Mouse (Mus musculus) layer of hippocampus, adult 9-11 months (tissue): Measurements from ENCODE around the gene Hist1h2bg.
"Not testable (repeated sequence)": the region's sequence is repeated elsewhere in the genome, so short reads cannot be mapped to it uniquely, and the experiment has no call there.

Source experiments
- DNase-seq: peaks from one replicate; pipeline ENCODE4 v3.0.0; 2022

The Hist1h2bg gene

DNA sequence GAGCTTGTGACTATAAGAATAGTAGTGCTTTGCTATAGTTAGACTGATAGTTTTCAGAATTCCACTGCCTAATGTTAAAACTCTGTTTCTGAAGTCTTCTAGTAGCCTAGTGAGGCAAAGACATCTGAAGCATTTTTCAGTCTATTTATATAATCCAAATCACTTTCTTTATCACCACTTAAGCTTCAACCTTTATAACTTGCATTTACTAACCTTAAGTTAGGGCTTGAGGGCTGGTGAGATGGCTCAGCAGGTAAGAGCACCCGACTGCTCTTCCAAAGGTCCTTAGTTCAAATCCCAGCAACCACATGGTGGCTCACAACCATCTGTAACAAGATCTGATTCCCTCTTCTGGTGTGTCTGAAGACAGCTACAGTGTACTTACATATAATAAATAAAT lies 31.4 kb upstream of the Hist1h2bg start:
- not testable (repeated sequence) for DNase-seq

DNA sequence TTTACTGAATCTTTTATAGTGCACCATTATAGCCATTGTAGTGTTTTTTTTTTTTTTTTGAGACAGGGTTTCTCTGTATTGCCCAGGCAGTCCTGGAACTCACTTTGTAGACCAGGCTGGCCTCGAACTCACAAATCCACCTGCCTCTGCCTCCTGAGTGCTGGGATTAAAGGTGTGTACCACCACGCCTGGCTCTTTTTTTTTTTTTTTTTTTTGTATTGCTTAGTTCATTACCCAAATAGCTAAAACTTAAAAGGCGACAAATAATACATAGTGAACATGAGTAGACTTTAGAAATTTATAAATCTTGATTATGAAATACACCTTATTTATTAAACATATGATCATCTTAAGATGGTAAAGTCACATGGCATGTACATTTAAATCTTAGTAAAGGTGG lies 29.7 kb upstream of the Hist1h2bg start:
- DNase-seq: no peak

DNA sequence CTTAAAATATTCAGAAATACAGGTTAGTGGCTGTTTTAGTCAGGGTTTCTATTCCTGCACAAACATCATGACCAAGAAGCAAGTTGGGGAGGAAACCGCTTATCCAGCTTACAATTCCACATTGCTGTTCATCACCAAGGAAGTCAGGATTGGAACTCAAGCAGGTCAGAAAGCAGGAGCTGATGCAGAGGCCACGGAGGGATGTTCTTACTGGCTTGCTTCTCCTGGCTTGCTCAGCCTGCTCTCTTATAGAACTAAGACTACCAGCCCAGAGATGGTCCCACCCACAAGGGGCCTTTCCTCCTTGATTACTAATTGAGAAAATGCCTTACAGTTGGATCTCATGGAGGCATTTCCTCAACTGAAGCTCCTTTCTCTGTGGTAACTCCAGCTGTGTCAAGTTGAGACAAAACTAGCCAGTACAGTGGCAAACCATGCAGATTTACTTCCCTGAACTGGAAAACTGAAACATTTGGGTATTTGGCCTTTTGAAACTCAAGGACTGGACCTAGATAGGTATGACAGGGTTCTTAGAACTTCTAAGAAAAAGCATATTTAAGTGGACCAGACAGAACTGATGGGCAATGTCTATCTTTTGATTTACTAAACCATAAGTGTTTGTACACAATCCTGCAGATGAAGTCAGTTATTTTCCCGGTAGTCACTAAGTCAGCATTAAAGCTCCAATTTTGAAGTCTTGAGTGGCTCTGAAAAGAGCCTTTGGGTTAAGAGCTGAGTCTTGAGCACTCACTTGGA lies 28.8 kb upstream of the Hist1h2bg start:
- DNase-seq: not testable (repeated sequence)

DNA sequence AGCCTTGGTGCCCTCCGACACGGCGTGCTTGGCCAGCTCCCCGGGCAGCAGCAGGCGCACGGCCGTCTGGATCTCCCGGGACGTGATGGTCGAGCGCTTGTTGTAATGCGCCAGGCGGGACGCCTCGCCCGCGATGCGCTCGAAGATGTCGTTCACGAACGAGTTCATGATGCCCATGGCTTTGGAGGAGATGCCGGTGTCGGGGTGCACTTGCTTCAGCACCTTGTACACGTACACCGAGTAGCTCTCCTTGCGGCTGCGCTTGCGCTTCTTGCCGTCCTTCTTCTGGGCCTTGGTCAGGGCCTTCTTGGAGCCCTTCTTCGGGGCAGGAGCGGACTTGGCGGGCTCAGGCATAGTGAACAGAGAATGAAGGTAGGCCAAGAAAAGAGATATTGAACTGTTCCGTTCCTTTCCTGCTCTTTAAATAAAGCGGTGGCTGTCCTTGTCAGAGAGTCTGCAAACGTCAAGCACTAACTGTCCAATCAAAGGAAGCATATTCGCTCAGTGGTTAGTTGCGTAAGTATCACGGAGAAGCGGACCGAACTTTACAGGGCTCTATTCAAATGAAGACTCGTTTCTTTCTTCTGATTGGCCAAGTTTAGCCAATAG lies 28.1 kb upstream of the Hist1h2bg start, which contains the start of gene Hist1h2bh:
Hist1h2bh (minus strand) TSS at position 394 of the 609 bp plus-strand sequence.
- DNase-seq: peak; percentile 94

DNA sequence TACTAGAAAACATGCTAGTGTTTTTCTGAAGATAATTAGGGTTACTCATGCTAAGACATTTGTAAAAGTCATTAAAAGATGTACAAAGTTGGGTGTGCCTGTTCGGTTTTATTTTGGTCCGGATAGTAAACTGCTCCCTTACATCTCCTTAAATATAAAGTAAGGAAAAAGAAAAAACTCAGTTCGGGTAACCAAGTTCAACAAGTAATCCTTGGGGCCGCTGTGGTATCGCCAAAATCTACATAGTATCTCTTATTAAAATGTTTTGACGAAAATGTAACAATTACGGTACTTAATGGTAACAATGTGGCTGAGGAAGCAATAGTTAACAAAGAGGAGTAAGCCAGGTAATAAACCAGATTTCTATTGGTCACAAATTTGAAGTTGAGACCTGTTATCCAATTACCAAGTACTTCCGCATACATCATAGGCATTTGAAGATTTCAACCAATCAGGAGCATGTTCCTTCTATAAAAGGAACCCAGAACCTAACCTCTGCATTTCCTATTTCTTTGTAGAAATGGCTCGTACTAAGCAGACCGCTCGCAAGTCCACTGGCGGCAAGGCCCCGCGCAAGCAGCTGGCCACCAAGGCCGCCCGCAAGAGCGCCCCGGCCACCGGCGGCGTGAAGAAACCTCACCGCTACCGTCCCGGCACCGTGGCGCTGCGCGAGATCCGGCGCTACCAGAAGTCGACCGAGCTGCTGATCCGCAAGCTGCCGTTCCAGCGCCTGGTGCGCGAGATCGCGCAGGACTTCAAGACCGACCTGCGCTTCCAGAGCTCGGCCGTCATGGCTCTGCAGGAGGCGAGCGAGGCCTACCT lies 27.0 kb upstream of the Hist1h2bg start, which contains the start of gene Hist1h3f:
Hist1h3f (plus strand) TSS at position 88 of the 822 bp plus-strand sequence.
- DNase-seq: peak; percentile 85

DNA sequence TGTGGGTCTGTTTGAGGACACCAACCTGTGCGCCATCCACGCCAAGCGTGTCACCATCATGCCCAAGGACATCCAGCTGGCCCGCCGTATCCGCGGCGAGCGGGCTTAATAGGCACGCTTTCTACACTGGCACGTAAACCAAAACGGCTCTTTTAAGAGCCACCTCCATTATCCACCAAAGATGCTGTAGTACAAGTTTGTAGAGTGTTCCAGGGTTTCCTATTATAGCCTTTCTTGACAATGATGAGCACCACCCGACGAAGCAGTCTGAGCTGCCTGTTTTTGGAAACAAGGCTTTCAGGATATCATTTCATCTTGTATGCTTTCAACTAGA lies 26.4 kb upstream of the Hist1h2bg start:
- DNase-seq: not testable (repeated sequence)

DNA sequence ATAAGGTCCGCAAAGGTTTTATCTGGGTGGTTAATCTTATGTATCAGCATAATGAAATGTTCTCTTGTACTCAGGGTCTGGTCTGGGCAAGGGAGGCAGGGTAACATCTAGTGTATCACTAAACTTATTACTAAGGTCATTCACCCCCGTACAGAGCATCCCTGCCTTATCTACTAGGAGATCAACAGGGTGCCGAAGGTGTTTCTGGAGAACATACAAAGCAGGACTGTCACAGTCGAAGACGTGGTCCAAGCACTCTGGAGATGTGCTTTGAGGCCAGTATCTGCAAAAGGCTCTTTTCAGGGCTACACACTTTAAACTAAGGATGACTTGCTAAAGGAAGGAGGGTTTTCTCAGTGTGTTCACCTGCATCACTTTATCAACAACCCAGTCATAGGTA lies 24.5 kb upstream of the Hist1h2bg start:
- no peak for DNase-seq

DNA sequence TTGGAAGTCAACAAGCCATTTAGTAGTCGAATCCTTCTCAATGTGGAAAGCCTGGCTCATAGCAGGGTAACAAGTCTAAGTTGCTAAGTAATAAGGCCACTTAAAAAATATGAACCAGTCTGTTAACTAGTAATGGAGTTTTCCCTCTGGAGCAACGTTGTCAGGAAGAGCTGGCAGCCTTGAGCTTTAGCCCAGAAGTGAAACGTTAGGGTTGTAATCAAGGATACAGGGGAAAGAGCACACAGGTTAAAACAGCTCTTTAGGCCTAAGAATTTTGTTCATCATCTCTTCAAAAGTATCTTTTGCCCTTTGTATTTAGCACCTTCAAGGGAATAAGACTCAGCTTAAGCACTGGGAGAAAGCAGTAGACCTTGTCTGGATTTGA lies 20.4 kb upstream of the Hist1h2bg start:
- no peak for DNase-seq

DNA sequence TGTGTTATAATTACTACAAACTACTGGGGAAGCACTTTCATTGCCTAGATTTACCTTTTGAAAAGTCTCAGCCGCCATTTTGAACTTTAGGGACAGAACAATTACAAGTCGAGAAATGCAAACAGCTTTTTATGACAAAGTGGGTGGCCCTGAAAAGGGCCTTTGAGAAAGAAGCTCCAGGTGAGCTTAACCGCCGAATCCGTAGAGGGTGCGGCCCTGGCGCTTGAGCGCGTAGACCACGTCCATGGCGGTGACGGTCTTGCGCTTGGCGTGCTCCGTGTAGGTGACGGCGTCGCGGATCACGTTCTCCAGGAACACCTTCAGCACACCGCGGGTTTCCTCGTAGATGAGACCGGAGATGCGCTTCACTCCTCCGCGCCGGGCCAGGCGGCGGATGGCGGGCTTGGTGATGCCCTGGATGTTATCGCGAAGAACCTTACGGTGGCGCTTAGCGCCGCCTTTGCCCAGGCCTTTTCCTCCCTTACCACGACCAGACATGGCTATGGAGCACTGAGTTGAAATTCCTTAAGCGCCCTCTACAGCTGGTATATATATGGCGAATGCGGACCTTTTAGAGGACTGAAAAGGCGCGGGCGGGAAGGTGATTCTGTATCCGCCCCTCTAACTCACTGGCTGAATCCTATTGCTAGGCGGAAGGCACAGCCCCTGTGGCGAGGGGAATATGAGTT lies 19.9 kb upstream of the Hist1h2bg start, which contains the start of gene Hist1h4f:
Hist1h4f (minus strand) TSS at position 503 of the 689 bp plus-strand sequence.
- peak; percentile 94 for DNase-seq

DNA sequence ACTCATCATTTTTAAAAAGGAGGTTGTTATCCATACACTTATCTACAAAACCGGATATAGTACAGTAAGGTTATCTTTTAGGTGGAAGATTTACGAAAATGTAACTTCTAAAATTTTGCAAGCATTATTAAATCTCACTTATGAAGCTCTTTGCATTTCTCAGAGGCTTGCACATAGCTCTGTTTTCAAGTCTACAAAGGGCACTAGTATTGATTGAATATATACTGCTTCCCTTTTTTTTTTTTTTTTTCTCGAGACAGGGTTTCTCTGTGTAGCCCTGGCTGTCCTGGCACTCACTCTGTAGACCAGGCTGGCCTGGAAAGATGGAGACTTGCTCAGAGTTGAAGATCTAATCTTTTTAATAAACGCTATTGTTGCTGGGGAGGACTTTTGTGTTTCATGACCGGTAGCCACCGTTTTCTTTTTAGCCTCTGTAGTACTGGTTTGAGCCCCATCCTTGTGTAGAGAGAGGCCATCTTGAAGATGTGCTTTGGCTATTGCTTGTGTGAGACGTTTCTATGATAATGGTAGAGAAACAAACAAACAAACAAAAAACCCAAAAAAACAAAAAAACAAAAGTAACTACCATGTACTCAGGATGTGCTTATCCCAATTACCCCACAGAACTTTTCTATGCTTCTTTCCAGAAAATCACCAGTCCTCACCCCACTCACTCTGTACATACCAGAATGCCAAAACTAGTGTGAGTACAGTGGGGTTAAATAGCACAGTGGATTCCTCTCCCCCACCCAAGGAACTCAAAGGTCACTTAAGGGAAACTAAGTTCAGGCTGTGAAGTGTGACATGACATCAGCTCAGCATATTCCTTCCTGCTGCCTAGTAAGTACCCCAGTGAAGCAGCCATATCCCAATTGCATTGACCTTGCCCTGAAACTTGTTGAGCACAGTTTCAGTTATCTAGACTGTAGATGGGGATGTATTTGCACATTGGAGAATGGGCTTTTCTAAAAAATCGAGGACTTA lies 19.0 kb upstream of the Hist1h2bg start:
- no peak for DNase-seq

DNA sequence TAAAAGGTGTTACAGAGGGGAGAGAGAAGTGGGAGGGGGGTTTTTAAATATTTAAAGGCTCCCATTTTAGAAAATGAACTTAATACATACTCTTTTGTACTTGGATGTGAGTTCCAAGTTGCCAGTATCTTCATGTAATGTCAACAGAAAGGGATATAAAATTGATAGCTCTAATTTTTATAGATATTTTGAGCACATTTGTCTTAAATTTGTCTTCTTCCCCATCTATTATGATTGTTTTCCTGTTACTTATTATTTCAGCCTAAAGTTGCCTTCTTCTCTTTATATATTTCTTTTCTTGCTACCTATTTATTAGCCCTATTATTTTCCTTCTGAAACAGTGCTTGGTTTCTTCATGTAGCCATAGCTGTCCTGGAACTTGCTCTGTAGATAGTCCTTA lies 18.2 kb upstream of the Hist1h2bg start, which contains the start of gene Hist1h1d:
Hist1h1d (plus strand) TSS at position 301 of the 400 bp plus-strand sequence.
- DNase-seq: no peak

DNA sequence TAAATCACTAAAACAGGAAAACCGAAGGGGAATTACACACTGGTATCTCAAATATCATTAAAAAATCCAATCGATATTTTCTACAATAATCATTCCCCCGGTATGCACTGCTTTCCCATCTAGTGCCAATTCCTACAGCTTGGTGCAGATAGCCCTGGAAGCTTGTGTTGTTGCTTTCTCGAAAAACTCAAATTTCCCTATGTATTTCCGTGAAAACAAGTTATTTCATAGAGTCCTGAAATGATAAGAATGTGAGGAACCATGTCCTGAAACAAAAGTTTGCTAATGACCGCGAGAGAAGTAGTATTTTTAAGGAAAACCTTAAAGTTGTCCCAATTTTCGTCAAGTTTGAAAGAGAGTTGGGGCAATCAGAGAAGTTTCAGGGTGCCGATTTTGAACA lies 16.8 kb upstream of the Hist1h2bg start:
- DNase-seq: no peak

DNA sequence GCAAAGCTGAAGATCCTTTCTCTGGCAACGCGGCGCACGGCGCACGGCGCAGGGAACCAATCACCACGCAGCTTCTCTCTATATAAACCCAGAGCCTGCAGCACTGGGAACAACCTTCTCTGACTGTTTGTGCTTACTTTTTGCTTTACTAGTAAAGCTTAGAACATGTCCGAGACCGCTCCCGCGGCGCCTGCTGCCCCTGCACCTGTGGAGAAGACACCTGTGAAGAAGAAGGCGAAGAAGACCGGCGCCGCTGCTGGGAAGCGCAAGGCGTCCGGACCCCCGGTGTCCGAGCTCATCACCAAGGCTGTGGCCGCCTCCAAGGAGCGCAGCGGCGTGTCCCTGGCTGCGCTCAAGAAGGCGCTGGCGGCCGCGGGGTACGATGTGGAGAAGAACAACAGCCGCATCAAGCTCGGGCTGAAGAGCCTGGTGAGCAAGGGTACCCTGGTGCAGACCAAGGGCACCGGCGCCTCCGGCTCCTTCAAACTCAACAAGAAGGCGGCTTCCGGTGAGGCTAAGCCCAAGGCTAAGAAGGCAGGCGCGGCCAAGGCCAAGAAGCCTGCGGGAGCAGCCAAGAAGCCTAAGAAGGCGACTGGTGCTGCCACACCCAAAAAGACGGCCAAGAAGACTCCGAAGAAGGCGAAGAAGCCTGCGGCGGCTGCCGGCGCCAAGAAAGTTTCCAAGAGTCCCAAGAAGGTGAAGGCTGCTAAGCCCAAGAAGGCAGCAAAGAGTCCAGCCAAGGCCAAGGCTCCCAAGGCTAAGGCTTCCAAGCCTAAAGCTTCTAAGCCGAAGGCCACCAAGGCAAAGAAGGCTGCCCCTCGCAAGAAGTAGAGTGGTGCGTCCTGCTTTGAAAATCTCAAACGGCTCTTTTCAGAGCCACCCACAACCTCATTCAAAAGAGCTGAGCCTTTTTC lies 16.0 kb upstream of the Hist1h2bg start:
- DNase-seq: peak; percentile 81

DNA sequence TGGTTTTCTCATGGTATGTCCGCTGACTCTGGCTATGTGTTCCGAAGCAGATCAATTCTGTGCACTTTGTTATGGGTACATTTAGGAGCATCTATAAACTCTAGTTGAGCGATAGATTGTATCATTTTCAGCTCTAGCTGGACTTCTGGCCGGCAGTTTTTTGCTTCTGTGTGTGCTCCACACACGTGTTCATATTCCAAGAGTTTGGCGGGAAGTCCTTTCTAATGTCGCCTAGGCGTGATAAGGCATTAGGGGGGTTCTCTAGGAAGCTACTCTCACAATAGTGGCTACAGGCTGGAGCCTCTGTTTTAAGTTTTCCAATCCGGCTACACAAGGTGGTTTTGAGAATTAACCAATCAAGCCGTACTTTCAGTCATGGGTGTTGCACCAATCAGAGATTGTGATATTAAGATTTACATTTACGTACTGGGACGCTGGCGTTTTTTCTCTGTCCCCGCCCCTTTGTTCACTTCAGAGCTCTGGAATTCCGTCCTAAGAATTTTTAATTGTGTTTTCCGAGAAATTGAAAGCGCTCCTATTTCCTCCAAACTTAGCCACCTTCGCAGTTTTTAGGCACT lies 15.3 kb upstream of the Hist1h2bg start:
- DNase-seq: peak; percentile 88

DNA sequence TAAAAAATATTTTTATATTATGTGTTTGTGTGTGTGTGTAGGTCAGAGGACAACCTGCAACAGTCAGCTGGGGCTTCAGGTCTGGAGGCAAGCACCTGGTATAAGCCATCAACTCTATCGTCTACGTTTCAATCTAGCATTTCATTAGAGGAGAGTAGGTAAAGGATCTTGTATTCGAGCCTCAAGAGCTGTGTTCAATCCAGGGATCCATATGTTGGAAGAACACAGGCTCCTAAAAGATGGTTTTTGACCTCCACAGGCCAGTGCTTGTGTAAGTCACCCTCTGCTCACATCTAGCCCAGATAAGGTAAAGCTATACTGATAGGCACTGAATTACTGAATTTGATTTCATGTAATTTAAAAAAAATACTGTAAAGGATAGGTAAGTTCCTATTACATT lies 14.3 kb upstream of the Hist1h2bg start:
- DNase-seq: no peak

DNA sequence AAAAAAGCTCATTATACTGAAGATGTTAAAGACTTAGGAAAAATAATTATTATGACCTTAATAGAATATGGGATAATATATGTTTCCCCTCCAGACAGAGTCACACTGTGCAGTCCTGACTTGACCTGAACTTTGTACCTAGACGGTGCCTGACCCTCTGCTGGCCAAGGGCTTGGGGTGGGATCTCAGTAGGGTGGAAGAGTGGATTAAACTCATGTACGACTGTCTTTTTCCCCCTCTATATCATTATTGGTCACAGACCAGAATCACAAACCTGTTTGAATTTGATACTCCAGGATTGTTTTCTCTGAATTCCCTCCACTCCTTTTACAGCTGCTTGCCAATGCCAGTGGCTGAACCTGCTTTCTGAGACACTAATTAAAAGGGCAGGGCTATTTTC lies 10.5 kb upstream of the Hist1h2bg start:
- DNase-seq: not testable (repeated sequence)

DNA sequence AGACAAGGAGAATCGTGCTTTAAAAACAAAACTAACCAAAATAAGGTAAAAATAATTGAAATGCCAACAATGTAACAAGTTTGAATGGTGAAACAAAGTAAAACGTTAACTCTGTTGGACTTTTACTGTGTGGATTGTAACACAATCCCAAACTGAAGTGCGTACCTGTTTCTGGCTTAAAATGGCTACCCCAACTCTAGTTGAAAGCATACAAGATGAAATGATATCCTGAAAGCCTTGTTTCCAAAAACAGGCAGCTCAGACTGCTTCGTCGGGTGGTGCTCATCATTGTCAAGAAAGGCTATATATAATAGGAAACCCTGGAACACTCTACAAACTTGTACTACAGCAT lies 9.7 kb upstream of the Hist1h2bg start:
- not testable (repeated sequence) for DNase-seq

DNA sequence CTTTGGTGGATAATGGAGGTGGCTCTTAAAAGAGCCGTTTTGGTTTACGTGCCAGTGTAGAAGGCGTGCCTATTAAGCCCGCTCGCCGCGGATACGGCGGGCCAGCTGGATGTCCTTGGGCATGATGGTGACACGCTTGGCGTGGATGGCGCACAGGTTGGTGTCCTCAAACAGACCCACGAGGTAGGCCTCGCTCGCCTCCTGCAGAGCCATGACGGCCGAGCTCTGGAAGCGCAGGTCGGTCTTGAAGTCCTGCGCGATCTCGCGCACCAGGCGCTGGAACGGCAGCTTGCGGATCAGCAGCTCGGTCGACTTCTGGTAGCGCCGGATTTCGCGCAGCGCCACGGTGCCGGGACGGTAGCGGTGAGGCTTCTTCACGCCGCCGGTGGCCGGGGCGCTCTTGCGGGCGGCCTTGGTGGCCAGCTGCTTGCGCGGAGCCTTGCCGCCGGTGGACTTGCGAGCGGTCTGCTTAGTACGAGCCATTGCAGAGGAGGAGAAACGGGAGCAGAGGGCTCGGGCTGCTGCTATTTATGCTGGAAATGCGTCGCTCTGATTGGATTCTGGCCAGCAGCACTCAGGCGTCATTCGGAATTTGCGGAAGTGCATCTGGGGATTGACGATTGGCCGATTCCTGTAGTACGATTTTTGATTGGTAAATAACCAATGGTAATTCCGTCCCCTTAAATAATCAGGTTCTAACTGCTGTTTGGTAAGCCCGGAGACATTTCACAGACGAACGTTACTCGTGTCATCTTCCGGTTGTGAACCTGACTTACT lies 9.1 kb upstream of the Hist1h2bg start, which contains the start of gene Hist1h3e:
Hist1h3e (minus strand) TSS at position 487 of the 777 bp plus-strand sequence.
- DNase-seq: peak; percentile 97
